Mouse (Mus musculus): Measurements from ENCODE around the gene Rpp30. TPM values are rescaled to one million over a fixed set of nuclear protein-coding genes. Genes with fewer than 3 reads are reported as not detected.

Gene Rpp30
- total and polyA plus RNA-seq, 2 experiments from 2014 or later, result 31.7 to 47.6 TPM

GRCm38 (mm10) chr19:36098916-36099315, 15.4 kb downstream of the Rpp30 start:
- Histone ChIP-seq H3K27ac (ENCODE audit: low read depth) (no peak overlapping the region), H3K4me3 (ENCODE audit: low read depth, low read length) (no peak overlapping the region), H3K4me2 (ENCODE audit: low read depth, low read length) (no peak overlapping the region), H3K9me3 (replicated peaks; ENCODE audit: control insufficient read depth, low read length) (no peaks in the 10 kb centered on the region), H3K9ac (replicated peaks; ENCODE audit: low read depth, low read length) (no peak overlapping the region), H3K36me3 (replicated peaks; ENCODE audit: control insufficient read depth, insufficient read depth, low read length) (peaks cover 61% of the 10 kb centered on the region), H3K4me1 (ENCODE audit: control insufficient read depth, insufficient read depth) (no peaks in the 10 kb centered on the region), H3K27me3 (ENCODE audit: control insufficient read depth, insufficient read depth, low read length) (no peaks in the 10 kb centered on the region)
- ATAC-seq (ENCODE audit: insufficient read depth, low read depth) (no peak), DNase-seq (ENCODE audit: low spot score) (no peak)
- WGBS, result 85% methylated on average over 7 of the region's 7 CpGs
- TF ChIP-seq EP300 (IDR thresholded peaks at IDR 0.05; ENCODE audit: low read depth) (no peak), CTCF (IDR thresholded peaks at IDR 0.05; ENCODE audit: low read depth) (no peak)

- TF ChIP-seq CTCF (IDR thresholded peaks at IDR 0.05; ENCODE audit: low read depth) (no peak), EP300 (IDR thresholded peaks at IDR 0.05; ENCODE audit: low read depth) (no peak)
- peaks cover 48% of the 10 kb centered on the region for H3K36me3 ChIP-seq (replicated peaks; ENCODE audit: control insufficient read depth, insufficient read depth, low read length)
- no peak for ATAC-seq (ENCODE audit: insufficient read depth, low read depth)
These were observed 20.4 kb downstream of the Rpp30 start for GRCm38 (mm10) chr19:36103909-36104308.

GRCm38 (mm10) chr19:36109318-36109944, 25.9 kb downstream of the Rpp30 start:
- ATAC-seq (ENCODE audit: insufficient read depth, low read depth) (no peak), DNase-seq (ENCODE audit: low spot score) (no peak)
- no peak overlapping the region for H3K9ac ChIP-seq (replicated peaks; ENCODE audit: low read depth, low read length)
- 83% methylated on average over 26 of the region's 26 CpGs for WGBS
- no peaks in the 10 kb centered on the region for H3K27me3 ChIP-seq (ENCODE audit: control insufficient read depth, insufficient read depth, low read length)
- no peaks in the 10 kb centered on the region for H3K9me3 ChIP-seq (replicated peaks; ENCODE audit: control insufficient read depth, low read length)
- H3K27ac ChIP-seq (ENCODE audit: low read depth), result no peak overlapping the region
- H3K4me1 ChIP-seq (ENCODE audit: control insufficient read depth, insufficient read depth), result no peaks in the 10 kb centered on the region
- no peak overlapping the region for H3K4me2 ChIP-seq (ENCODE audit: low read depth, low read length)
- no peak overlapping the region for H3K4me3 ChIP-seq (ENCODE audit: low read depth, low read length)
- TF ChIP-seq CTCF (IDR thresholded peaks at IDR 0.05; ENCODE audit: low read depth) (no peak), EP300 (IDR thresholded peaks at IDR 0.05; ENCODE audit: low read depth) (no peak)
- H3K36me3 ChIP-seq (replicated peaks; ENCODE audit: control insufficient read depth, insufficient read depth, low read length), result peaks cover 12% of the 10 kb centered on the region; the same call in 1 of the 2 replicates

More at GRCm38 (mm10) chr19:36103909-36104308, 20.4 kb downstream of the Rpp30 start:
- Histone ChIP-seq H3K4me1 (ENCODE audit: control insufficient read depth, insufficient read depth) (no peaks in the 10 kb centered on the region), H3K27ac (ENCODE audit: low read depth) (no peak overlapping the region), H3K27me3 (ENCODE audit: control insufficient read depth, insufficient read depth, low read length) (no peaks in the 10 kb centered on the region), H3K9ac (replicated peaks; ENCODE audit: low read depth, low read length) (no peak overlapping the region), H3K9me3 (replicated peaks; ENCODE audit: control insufficient read depth, low read length) (no peaks in the 10 kb centered on the region), H3K4me3 (ENCODE audit: low read depth, low read length) (no peak overlapping the region), H3K4me2 (ENCODE audit: low read depth, low read length) (no peak overlapping the region)
- no peak for DNase-seq (ENCODE audit: low spot score)
- WGBS, result 82% methylated on average over 5 of the region's 5 CpGs

- peaks cover 18% of the 10 kb centered on the region; the same call in 1 of the 2 replicates for H3K36me3 ChIP-seq (replicated peaks; ENCODE audit: control insufficient read depth, insufficient read depth, low read length)
- no peak overlapping the region for H3K9ac ChIP-seq (replicated peaks; ENCODE audit: low read depth, low read length)
- H3K4me3 ChIP-seq (ENCODE audit: low read depth, low read length), result no peak overlapping the region
- WGBS, result 17% methylated on average over 7 of the region's 7 CpGs
- TF ChIP-seq EP300 (IDR thresholded peaks at IDR 0.05; ENCODE audit: low read depth) (0 out of 2 replicates have a peak, but pooled peaks have one; percentile 13), CTCF (IDR thresholded peaks at IDR 0.05; ENCODE audit: low read depth) (no peak)
- no peaks in the 10 kb centered on the region for H3K27me3 ChIP-seq (ENCODE audit: control insufficient read depth, insufficient read depth, low read length)
- DNase-seq (ENCODE audit: low spot score) (no peak), ATAC-seq (ENCODE audit: insufficient read depth, low read depth) (peak; percentile 72)
- no peak overlapping the region for H3K4me2 ChIP-seq (ENCODE audit: low read depth, low read length)
- H3K9me3 ChIP-seq (replicated peaks; ENCODE audit: control insufficient read depth, low read length), result no peaks in the 10 kb centered on the region
- H3K27ac ChIP-seq (ENCODE audit: low read depth), result peak overlapping the region; percentile 43
- H3K4me1 ChIP-seq (ENCODE audit: control insufficient read depth, insufficient read depth), result 0 out of 2 replicates have a peak, but pooled peaks cover 4% of the 10 kb centered on the region
These were observed 26.9 kb downstream of the Rpp30 start for GRCm38 (mm10) chr19:36110465-36110864.

GRCm38 (mm10) chr19:36111054-36111895, 27.8 kb downstream of the Rpp30 start:
- ATAC-seq (ENCODE audit: insufficient read depth, low read depth) (peak; percentile 40), DNase-seq (ENCODE audit: low spot score) (no peak)
- no peaks in the 10 kb centered on the region for H3K9me3 ChIP-seq (replicated peaks; ENCODE audit: control insufficient read depth, low read length)
- no peak overlapping the region for H3K9ac ChIP-seq (replicated peaks; ENCODE audit: low read depth, low read length)
- no peaks in the 10 kb centered on the region for H3K27me3 ChIP-seq (ENCODE audit: control insufficient read depth, insufficient read depth, low read length)
- peaks cover 18% of the 10 kb centered on the region; the same call in 1 of the 2 replicates for H3K36me3 ChIP-seq (replicated peaks; ENCODE audit: control insufficient read depth, insufficient read depth, low read length)
- 27% methylated on average over 7 of the region's 7 CpGs for WGBS
- H3K27ac ChIP-seq (ENCODE audit: low read depth), result peak overlapping the region; percentile 26; the same call in 1 of the 2 replicates
- H3K4me1 ChIP-seq (ENCODE audit: control insufficient read depth, insufficient read depth), result peaks cover 4% of the 10 kb centered on the region; the same call in 1 of the 2 replicates
- H3K4me3 ChIP-seq (ENCODE audit: low read depth, low read length), result no peak overlapping the region
- TF ChIP-seq CTCF (IDR thresholded peaks at IDR 0.05; ENCODE audit: low read depth) (peak; percentile 54), EP300 (IDR thresholded peaks at IDR 0.05; ENCODE audit: low read depth) (peak; percentile 37; the same call in 1 of the 2 replicates)
- H3K4me2 ChIP-seq (ENCODE audit: low read depth, low read length), result no peak overlapping the region
